Mouse (Mus musculus): ENCODE results near the gene Agrp. TPM values are rescaled to one million over a fixed set of nuclear protein-coding genes. Genes with fewer than 3 reads are reported as not detected.

Gene Agrp
- 0.31 and 0.35 TPM in 2 replicates for polyA plus RNA-seq (2016; fragmentation: Nextera tagmentation; extraction: Ambion mirVana)

DNA sequence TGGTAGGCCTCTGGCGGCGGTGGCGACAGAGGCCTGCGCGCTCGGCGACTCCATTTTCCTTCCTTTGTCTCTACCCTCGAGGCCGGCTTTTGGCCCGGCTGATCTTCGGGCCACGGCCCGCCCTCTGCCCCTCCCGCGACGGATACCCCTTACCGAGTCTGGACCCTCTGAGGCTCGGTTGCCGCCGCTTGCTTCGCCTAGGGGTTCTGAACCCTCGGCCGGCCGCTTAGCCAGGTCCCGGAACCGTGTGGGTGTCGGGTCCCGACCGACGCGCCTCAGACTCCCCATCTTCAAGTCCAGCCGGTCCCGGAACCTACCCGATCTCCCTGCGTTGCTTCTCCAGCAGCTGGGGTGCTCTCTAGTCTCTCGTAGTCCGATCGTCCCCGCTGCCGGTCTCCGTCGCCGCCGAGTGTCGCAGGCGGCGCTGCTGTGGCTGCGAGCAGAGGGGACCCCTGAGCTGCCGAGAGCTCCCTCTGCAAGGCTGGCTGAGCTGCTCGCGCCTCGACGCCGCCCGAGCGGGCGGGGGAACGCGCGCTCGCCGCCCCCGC is at the start of gene Agrp:
TSS of gene Agrp (minus strand) at position 431 of the 548 bp plus-strand sequence.
- under 1% methylated on average over 63 of the region's 63 CpGs for WGBS

DNA sequence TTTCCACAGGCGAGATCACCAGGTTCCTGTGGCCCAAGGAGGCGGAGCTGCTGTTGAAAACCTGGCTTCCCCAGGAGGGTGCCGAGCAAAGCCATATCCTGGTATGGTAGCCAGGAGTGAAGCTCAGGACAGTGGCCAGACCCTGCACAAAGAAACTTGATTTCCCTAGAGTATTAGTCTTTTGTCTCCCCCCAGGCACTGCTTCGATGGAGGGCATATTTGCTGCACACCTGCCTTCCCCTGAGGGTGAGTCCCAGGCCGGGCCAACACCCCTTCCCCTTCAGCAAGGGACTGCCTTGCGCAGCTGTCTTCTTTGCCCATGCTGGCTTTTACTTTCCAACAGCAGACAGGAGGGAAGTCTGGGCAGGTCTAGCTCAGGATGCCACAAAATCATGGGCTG is 49.4 kb upstream of the Agrp start:
- Histone ChIP-seq H3K4me1 (peaks cover 31% of the 10 kb centered on the region), H3K9me3 (no peaks in the 10 kb centered on the region), H3K36me3 (peaks cover 26% of the 10 kb centered on the region), H3K4me3 (peak overlapping the region; percentile 41; the same call in 1 of the 2 replicates), H3K27me3 (ENCODE audit: insufficient read depth, poor library complexity, severe bottlenecking) (peaks cover 20% of the 10 kb centered on the region; the same call in 1 of the 2 replicates), H3K27ac (no peak overlapping the region)
- 71% methylated on average over 6 of the region's 6 CpGs for WGBS
- DNase-seq (ENCODE audit: low spot score), result no peak

More for the DNA sequence above, at the start of gene Agrp:
- Histone ChIP-seq H3K9me3 (no peaks in the 10 kb centered on the region), H3K4me3 (peak within 1 kb of the TSS; percentile 94), H3K4me1 (peaks cover 18% of the 10 kb centered on the region), H3K36me3 (0 out of 2 replicates have a peak, but pooled peaks cover 4% of the 10 kb centered on the region), H3K27ac (peak within 1 kb of the TSS; percentile 99), H3K27me3 (ENCODE audit: insufficient read depth, poor library complexity, severe bottlenecking) (no peaks in the 10 kb centered on the region)
- peak; percentile 90 for DNase-seq (ENCODE audit: low spot score)

- WGBS, result 11% methylated on average over 26 of the region's 26 CpGs
- no peak for DNase-seq (ENCODE audit: low spot score)
Measured at GRCm38 (mm10) chr8:105685796-105686308, 48.7 kb upstream of the Agrp start, which contains the start of gene Carmil2. Carmil2 (plus strand) TSS chr8:105686274.

DNA sequence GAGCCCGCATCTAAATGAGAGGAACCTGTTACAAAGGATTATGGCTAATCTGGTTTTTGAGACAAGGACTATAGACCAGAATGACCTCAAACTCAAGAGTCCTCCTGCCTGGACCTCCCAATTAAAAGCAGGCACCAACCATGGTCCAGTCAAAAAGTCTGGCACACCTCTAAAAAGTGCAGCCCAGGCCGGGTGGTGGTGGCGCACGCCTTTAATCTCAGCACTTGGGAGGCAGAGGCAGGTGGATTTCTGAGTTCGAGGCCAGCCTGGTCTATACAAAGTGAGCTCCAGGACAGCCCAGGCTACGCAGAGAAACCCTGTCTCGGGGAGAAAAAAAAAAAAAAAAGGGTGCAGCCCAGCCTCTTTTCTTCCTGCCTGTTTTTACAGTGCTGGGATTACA is 48.1 kb upstream of the Agrp start:
- DNase-seq (ENCODE audit: low spot score), result no peak
- H3K4me1 ChIP-seq, result peaks cover 31% of the 10 kb centered on the region
- no peak overlapping the region for H3K27ac ChIP-seq
- no peaks in the 10 kb centered on the region for H3K9me3 ChIP-seq
- peaks cover 20% of the 10 kb centered on the region; the same call in 1 of the 2 replicates for H3K27me3 ChIP-seq (ENCODE audit: insufficient read depth, poor library complexity, severe bottlenecking)
- H3K4me3 ChIP-seq, result peak overlapping the region; percentile 41; the same call in 1 of the 2 replicates
- 78% methylated on average over 7 of the region's 7 CpGs for WGBS
- H3K36me3 ChIP-seq, result peaks cover 38% of the 10 kb centered on the region

More at GRCm38 (mm10) chr8:105685796-105686308, 48.7 kb upstream of the Agrp start, which contains the start of gene Carmil2:
- Histone ChIP-seq H3K4me1 (peaks cover 31% of the 10 kb centered on the region), H3K27me3 (ENCODE audit: insufficient read depth, poor library complexity, severe bottlenecking) (peaks cover 20% of the 10 kb centered on the region; the same call in 1 of the 2 replicates), H3K27ac (no peak within 1 kb of the TSS), H3K36me3 (peaks cover 33% of the 10 kb centered on the region), H3K9me3 (no peaks in the 10 kb centered on the region), H3K4me3 (peak within 1 kb of the TSS; percentile 41)

DNA sequence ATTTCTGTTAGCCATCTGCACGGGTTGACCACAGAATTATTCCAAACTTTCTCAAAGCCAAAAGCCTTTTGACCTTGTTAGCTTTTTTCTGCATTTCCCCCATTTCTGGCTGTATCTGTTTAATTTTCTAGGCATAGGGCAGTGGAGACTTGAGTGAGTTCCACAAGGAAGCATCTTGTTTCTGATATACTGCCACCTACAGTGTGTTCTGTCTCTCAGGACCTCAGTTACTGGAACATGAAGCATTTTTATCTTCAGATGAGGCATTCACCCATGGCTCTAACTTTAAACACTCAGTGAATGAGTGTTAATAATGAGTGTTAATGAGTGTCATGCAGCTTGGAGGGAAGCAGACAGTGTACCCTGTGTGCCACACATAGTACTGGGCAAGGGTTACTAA is 40.7 kb upstream of the Agrp start:
- Histone ChIP-seq H3K27me3 (ENCODE audit: insufficient read depth, poor library complexity, severe bottlenecking) (no peaks in the 10 kb centered on the region), H3K27ac (no peak overlapping the region), H3K4me1 (no peaks in the 10 kb centered on the region), H3K36me3 (peaks cover 97% of the 10 kb centered on the region), H3K4me3 (no peak overlapping the region), H3K9me3 (no peaks in the 10 kb centered on the region)
- WGBS, result 88% methylated on average over 1 of the region's 1 CpGs
- no peak for DNase-seq (ENCODE audit: low spot score)

- DNase-seq (ENCODE audit: low spot score), result no peak
- no peaks in the 10 kb centered on the region for H3K4me1 ChIP-seq
- no peaks in the 10 kb centered on the region for H3K9me3 ChIP-seq
- no peak overlapping the region for H3K27ac ChIP-seq
- no peak overlapping the region for H3K4me3 ChIP-seq
- H3K27me3 ChIP-seq (ENCODE audit: insufficient read depth, poor library complexity, severe bottlenecking), result no peaks in the 10 kb centered on the region
- H3K36me3 ChIP-seq, result peaks cover 40% of the 10 kb centered on the region
- 85% methylated on average over 3 of the region's 3 CpGs for WGBS
Measured at GRCm38 (mm10) chr8:105661167-105661566, 24.0 kb upstream of the Agrp start.

DNA sequence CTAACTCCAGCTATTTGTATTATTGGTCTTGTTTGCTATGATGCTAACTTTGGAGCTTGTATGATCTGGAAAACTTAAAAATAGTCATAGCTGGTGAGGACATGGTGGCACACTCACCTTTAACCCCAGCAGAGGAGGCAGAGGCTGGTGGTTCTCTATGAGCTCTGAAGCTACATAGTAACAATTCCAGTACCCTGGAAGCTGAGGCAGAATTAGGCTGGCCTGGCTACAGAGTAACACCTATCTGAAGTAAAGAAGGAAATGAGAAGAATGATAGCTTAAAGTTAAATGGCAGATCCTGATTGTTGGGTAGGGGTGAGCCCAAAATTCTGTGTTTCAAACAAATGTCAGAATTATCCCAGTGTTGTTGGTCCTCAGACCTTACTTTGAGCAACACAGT is 20.4 kb upstream of the Agrp start:
- DNase-seq (ENCODE audit: low spot score), result no peak
- Histone ChIP-seq H3K9me3 (no peaks in the 10 kb centered on the region), H3K36me3 (peaks cover 40% of the 10 kb centered on the region), H3K4me1 (no peaks in the 10 kb centered on the region), H3K4me3 (no peak overlapping the region), H3K27me3 (ENCODE audit: insufficient read depth, poor library complexity, severe bottlenecking) (no peaks in the 10 kb centered on the region), H3K27ac (no peak overlapping the region)

- Histone ChIP-seq H3K9me3 (no peaks in the 10 kb centered on the region), H3K27ac (no peak overlapping the region), H3K4me3 (no peak overlapping the region), H3K27me3 (ENCODE audit: insufficient read depth, poor library complexity, severe bottlenecking) (no peaks in the 10 kb centered on the region), H3K36me3 (peaks cover 64% of the 10 kb centered on the region), H3K4me1 (no peaks in the 10 kb centered on the region)
- 95% methylated on average over 1 of the region's 1 CpGs for WGBS
- DNase-seq (ENCODE audit: low spot score), result no peak
Measured at GRCm38 (mm10) chr8:105648929-105649328, 11.7 kb upstream of the Agrp start.

- DNase-seq (ENCODE audit: low spot score), result no peak
- Histone ChIP-seq H3K27me3 (ENCODE audit: insufficient read depth, poor library complexity, severe bottlenecking) (no peaks in the 10 kb centered on the region), H3K27ac (no peak overlapping the region), H3K4me1 (no peaks in the 10 kb centered on the region), H3K9me3 (no peaks in the 10 kb centered on the region), H3K4me3 (no peak overlapping the region), H3K36me3 (peaks cover 51% of the 10 kb centered on the region)
- WGBS, result 95% methylated on average over 1 of the region's 1 CpGs
Measured at GRCm38 (mm10) chr8:105645205-105645604, 8.0 kb upstream of the Agrp start.

DNA sequence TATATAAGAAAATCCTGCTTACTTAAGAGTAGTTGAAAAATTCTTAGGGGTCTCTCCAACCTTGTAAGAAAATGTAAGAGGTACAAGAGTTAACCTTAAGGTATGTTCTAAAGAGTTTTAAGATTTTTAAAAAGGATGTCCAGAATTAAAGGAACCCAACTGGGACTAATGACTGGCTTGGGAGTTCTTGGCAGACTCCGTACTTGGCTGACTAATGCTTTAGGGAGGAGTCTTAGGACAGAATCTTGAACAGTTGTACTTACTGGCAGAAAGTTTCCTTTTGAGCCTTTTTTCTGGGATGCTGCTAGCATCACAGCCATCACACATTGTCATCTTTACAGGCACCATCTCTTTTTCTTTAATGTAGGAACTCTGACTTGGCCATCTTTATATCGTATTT is 3.3 kb upstream of the Agrp start:
- H3K4me3 ChIP-seq, result no peak overlapping the region

DNA sequence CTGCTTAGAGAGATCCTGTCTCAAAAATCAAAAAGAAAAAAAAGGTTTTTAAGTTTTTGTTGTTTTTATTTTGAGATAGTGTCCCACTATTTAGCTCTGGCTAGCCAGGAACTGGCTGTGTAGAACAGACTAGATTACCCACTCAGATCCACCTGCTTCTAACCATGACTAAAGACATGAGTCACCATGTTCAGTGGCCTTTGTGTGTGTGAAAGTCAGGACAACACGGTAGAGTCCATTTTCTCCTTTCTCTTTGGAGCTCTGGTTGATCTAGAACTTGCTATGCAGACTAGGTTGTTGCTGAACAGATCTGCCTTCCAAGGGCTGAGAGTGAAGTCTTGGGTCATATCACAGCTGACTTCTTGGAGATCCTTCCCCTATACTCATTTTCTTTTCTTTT is 2.6 kb upstream of the Agrp start:
- 77% methylated on average over 1 of the region's 1 CpGs for WGBS

More for the DNA sequence above, 3.3 kb upstream of the Agrp start:
- WGBS, result 91% methylated on average over 2 of the region's 2 CpGs
- Histone ChIP-seq H3K36me3 (peaks cover 25% of the 10 kb centered on the region), H3K9me3 (no peaks in the 10 kb centered on the region), H3K27ac (no peak overlapping the region), H3K27me3 (ENCODE audit: insufficient read depth, poor library complexity, severe bottlenecking) (no peaks in the 10 kb centered on the region), H3K4me1 (peaks cover 12% of the 10 kb centered on the region)
- DNase-seq (ENCODE audit: low spot score), result no peak

DNA sequence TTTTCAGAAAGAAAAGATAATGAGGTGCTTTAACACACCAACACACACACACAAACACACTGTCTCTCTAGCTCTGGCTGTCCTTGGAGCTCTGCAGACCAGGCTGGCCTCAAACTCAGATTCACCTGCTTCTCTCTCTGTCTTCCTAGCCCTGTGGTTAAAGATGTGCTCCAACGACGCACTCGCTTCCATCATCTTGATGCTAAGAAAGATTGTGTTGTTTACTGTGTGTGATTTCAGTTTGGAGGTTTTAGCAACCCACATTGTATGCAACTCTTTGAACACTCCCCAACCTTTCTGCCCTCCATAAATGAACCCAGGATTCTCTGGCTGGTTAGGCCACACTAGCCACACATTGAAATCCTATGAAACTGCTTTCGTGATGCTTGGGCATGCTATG is 1.3 kb upstream of the Agrp start:
- 84% methylated on average over 4 of the region's 4 CpGs for WGBS
- Histone ChIP-seq H3K36me3 (peaks cover 6% of the 10 kb centered on the region), H3K4me1 (peaks cover 18% of the 10 kb centered on the region), H3K9me3 (no peaks in the 10 kb centered on the region), H3K4me3 (peak overlapping the region; percentile 94), H3K27me3 (ENCODE audit: insufficient read depth, poor library complexity, severe bottlenecking) (no peaks in the 10 kb centered on the region), H3K27ac (no peak overlapping the region)
- no peak for DNase-seq (ENCODE audit: low spot score)

More for the DNA sequence above, 2.6 kb upstream of the Agrp start:
- Histone ChIP-seq H3K27ac (no peak overlapping the region), H3K4me1 (peaks cover 18% of the 10 kb centered on the region), H3K4me3 (no peak overlapping the region), H3K36me3 (peaks cover 18% of the 10 kb centered on the region), H3K9me3 (no peaks in the 10 kb centered on the region), H3K27me3 (ENCODE audit: insufficient read depth, poor library complexity, severe bottlenecking) (no peaks in the 10 kb centered on the region)
- DNase-seq (ENCODE audit: low spot score), result no peak

- Histone ChIP-seq H3K36me3 (0 out of 2 replicates have a peak, but pooled peaks cover 4% of the 10 kb centered on the region), H3K4me1 (peaks cover 18% of the 10 kb centered on the region), H3K4me3 (peak overlapping the region; percentile 94), H3K27me3 (ENCODE audit: insufficient read depth, poor library complexity, severe bottlenecking) (no peaks in the 10 kb centered on the region), H3K9me3 (no peaks in the 10 kb centered on the region), H3K27ac (peak overlapping the region; percentile 99)
- no peak for DNase-seq (ENCODE audit: low spot score)
- WGBS, result under 1% methylated on average over 11 of the region's 11 CpGs
Measured at GRCm38 (mm10) chr8:105637601-105638041, 428 bp upstream of the Agrp start.
